Mouse (Mus musculus): ENCODE data around the gene Vps72.

DNA sequence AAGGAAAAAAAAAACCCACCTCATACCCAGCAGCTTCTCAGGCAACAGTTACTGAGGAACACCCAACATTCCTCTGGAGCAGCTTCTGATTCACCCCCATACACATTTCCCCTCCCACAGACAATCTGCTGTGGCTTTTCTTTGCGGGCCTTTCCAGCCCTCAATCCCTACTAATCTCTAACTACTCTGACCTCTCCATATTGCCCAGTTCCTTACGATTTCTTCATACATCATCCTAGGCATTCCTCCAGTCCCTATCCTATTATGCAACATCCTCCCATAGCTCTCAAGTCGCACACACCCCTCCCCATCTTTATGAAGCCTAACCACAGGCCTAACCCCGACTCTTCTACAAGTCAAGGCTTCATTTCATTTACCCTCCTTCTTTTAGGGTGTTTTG is 5.7 kb upstream of the Vps72 start:
- no peak for TF ChIP-seq CTCF (IDR thresholded peaks at IDR 0.05; ENCODE audit: control insufficient read depth, insufficient read depth, insufficient read length)
- TF ChIP-seq MAX (IDR thresholded peaks at IDR 0.05), result no peak
- no peak for TF ChIP-seq USF1 (IDR thresholded peaks at IDR 0.05; ENCODE audit: low read depth)
- no peak for TF ChIP-seq MYOD1 (IDR thresholded peaks at IDR 0.05; ENCODE audit: control insufficient read depth, insufficient read length, low read depth)
- TF ChIP-seq MYOG (IDR thresholded peaks at IDR 0.05; ENCODE audit: control insufficient read depth, extremely low read depth, insufficient read length), result no peak

Data from C2C12 (cell line).